Mouse (Mus musculus) adrenal gland, postnatal 10 days (tissue): Measurements from ENCODE around the gene Synm. TPM values are rescaled to one million over a fixed set of nuclear protein-coding genes. Genes with fewer than 3 reads are reported as not detected.

Experiments
- DNase-seq: peaks from one replicate; pipeline ENCODE4 v3.0.0; 2021; ENCODE audit warnings: mixed read lengths
- microRNA-seq: library from miRNA; unstranded; fragments of <30 nt; microRNA quantifications from one replicate; pipeline ENCODE4 v1.2.0, GENCODE M21; 2021
- total RNA-seq, 2 experiments: library from RNA; stranded (reverse); gene quantifications; 2 replicates each; pipeline ENCODE4 v1.2.3; 2021

The Synm gene
- total RNA-seq, 2 experiments from 2014 or later = 5.9 to 10.9 TPM

GRCm38 (mm10) chr7:67699301-67699700 is 60.2 kb downstream of the Synm start:
- DNase-seq = no peak

GRCm38 (mm10) chr7:67697892-67698630 is 61.5 kb downstream of the Synm start:
- DNase-seq = no peak

DNA sequence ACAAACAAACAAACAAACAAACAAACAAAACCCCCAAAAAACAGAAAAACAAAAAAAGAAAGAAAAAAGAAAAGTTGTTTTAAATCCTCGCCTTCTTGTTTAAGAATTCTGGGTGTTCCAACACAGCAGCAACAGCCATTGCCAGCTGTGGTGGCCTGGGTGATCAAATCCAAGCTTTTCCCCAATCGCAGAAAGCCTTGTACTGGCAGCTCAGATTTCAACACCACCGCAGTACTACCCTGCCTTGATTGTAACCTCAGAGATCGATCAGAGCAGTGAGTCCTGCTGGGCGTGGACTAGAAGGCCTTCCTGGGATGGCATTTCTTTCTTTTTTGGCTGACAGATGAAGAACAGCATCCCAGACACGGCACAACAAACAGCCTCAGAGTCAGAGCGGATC is 63.6 kb downstream of the Synm start:
- DNase-seq = no peak

DNA sequence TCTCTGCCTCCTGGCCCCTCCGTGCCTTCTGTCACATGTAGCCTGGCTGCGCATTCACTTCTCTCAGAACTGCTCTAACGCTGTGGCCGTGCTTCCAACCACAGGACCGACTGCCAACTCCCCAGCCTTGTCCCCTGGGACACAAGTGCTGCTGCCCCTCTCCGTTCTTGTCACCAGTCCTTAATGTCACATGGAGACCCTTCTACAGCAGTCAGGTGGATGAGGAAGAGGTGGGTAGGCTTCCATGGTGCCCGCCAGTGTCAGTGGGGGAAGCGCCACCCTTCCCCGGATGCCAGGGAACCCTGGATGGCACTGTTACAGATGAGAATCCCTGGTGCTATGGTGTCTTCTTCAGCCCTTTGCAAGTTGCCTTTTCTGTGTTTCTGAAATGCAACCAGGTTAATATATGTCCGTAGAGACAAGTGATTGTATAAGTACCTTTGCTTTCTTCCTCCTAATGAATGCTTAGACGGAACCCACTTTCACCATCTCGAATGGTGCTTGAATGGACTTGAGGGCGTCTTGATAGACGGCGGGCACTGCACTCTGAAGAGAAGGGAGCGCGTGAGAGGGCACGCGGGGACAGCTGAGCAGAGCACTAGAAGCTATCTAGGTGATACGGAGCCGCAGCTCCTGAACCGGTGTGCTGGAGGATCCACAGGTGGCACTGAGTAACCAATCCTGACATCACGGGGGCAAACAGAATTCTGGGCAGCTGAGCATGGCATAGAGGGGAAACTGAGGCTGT is 66.6 kb downstream of the Synm start:
- DNase-seq = no peak

DNA sequence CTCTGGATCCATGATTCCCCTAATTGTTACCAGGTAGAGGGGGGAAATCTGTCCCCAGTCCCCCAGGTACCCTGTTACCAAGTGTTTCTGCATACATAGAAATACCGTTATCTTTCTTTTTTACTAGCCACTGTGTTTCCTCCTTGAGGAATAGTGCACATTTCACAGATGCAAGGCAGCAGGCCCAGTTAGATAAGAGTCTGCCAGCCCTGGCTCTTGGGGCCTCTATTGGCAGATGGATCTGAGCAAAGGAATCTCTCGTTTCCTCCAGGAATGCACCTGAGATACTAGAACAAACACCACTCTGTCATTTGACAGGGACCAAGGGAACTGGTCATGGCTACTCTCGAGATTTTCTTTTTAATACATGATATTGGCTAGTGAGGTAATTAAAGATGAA is 67.4 kb downstream of the Synm start:
- DNase-seq = peak; percentile 37

- DNase-seq = peak; percentile 19
Observed at GRCm38 (mm10) chr7:67691036-67691435, 68.5 kb downstream of the Synm start.

- DNase-seq = peak; percentile 35
Observed at GRCm38 (mm10) chr7:67689793-67690192, 69.7 kb downstream of the Synm start.

GRCm38 (mm10) chr7:67688281-67688680 is 71.3 kb downstream of the Synm start:
- DNase-seq = no peak

GRCm38 (mm10) chr7:67686545-67686944 is 73.0 kb downstream of the Synm start:
- no peak for DNase-seq

DNA sequence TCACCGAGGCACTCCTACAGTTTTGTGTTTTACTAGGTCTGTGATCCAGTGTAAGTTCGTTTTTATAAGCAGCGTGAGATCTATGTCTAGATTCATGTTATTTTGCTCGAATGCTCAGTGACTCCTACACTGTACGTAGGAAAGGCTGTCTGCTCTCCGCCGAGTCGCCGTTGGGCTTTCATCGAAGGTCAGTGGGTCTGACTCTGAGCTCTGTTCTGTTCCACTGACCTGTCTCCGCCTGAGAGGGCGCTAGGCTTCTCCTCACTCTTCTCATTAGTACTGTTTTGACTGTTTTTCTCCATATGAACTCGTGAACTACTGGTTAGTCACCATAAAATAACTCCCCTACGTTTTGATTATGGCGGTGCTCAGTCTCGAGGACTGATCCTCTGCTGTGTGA is 76.5 kb downstream of the Synm start:
- peak; percentile 29 for DNase-seq

- DNase-seq = no peak
Observed at GRCm38 (mm10) chr7:67681078-67681477, 78.5 kb downstream of the Synm start.

Small RNAs within 50 kb of the gene (microRNA-seq; reads per million reads assigned to microRNA genes)
- gene Gm23844 = not detected

Other genes starting within 250 kb of the Synm start
- 10 to 100 TPM; 17.6 to 19.3 TPM for gene Lrrc28, start 114.5 kb downstream of the Synm start, total RNA-seq
- 10 to 100 TPM; 30.5 to 42.8 TPM for gene Ttc23, start 112.3 kb downstream of the Synm start, total RNA-seq
- 10 to 100 TPM; 49.2 to 53.4 TPM for gene Igf1r, start 193.1 kb upstream of the Synm start, total RNA-seq